Mouse (Mus musculus): ENCODE results near the gene Oas1e.

Gene Oas1e

GRCm38 (mm10) chr5:120775287-120775985 is 19.9 kb downstream of the Oas1e start:
- no peak for DNase-seq

DNA sequence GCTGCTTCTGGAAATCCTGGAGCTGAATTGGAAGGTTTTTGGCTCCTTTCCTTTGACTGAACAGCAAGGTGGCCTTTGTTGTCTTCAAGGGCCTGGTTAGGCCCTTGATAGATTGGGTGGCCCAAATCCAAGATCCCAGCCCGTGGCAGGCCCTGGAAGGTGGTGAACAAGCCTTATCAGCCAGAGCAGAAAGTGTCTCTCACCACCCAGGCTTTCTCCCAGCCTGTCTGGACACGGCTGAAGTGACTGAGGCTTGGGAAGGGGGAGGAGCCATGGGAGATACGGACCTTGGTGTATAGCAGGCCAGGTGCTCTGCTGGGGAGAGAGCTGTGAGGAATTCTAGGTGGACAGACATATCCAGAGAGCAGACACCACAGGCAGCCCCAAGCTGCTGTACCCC is 25.9 kb downstream of the Oas1e start:
- no peak for DNase-seq

DNA sequence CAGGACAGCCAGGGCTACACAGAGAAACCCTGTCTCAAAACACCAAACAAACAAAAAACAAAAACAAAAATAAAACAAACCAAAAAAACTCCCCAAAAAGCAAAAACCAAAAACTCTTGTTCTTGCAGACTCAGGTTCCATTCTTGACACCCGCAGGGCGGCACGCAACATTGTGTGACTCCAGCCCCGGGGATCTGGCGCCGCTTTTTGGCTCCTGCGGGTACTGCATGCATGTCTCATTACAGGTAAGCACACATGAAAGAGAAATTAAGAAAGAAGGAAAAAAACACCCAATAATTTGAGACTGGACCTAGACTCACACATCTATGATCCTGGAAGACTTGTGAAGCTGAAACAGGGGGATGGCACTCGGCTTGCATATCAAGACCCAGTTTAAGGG is 30.3 kb downstream of the Oas1e start:
- no peak for DNase-seq

DNA sequence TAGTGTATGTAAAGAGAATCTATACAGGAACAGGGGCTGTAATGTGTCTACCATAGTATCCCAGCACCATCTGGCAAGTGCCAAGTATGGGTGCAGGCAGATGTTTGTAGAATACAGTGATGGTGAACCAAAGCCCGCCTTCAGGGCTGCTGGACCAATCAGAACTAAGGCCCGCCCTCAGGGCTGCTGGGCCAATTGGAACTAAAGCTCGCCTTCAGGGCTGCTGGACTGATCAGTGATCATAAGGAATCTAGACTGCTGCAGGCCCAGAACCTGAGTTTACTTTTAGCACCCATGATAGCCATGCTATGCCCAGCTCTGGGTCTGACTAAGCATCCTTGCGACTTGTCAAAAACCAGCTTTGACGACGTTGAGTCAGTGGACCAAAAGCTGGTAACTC is 33.4 kb downstream of the Oas1e start:
- no peak for DNase-seq

GRCm38 (mm10) chr5:120754215-120754614 is 41.1 kb downstream of the Oas1e start:
- DNase-seq, result no peak

DNA sequence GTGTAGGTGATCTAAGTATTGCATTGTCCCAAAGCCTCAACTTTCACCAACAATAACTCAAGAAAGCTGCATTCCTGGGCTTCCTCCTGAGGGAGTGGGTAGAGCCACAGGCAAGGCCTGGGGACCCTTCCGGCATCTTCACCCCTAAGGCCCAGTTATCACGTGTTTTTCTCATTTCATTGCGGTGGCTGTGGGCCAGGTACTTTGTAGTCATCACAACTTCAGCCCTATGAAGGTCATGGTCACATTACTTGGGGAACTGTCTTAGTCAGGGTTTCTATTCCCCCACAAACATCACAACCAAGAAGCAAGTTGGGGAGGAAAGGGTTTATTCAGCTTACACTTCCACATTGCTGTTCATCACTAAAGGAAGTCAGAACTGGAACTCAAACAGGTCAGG is 42.5 kb downstream of the Oas1e start:
- no peak for DNase-seq

DNA sequence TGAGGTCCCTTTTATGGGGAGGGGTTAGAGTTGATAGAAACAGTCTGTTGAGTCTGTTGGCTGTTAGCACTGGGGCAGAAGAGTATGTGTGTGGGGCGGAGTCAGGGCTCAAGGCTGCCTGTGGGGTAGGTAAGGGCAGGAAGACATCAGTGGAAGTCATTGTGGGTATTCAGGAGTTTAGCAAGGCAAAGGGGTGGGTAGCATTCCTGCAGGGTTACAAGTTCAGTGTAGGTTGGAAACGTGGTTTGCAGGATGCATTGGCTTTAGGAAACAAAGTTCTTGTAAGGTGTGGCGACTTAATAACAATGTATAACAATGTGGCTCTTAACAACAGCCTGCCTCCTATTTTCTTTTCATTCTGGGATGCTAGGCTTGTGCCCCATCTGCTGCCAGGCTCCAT is 44.1 kb downstream of the Oas1e start:
- DNase-seq, result no peak

DNA sequence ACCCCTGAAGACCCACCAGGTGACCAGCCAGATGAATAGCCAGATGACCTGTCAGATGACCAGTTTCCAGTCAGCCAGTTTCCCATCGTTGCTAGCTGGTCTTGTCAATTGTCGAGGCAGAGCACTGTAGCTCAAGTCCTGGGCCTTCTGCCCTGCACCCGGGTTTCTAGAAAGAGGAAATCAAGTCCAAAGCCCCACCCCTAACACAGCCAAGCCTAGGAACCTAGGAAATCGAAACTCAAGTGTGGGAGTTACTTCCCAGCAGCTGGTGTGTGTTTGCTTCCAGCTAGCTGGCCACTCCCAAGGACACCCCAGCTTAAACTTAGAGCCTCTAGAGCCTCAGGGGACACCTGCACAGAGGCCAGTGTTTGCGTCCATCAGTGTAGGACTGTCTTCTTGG is 45.6 kb downstream of the Oas1e start, which contains the start of gene Oas2:
Gene Oas2 (minus strand): TSS at position 166 of the 400 bp plus-strand sequence.
- no peak for DNase-seq

DNA sequence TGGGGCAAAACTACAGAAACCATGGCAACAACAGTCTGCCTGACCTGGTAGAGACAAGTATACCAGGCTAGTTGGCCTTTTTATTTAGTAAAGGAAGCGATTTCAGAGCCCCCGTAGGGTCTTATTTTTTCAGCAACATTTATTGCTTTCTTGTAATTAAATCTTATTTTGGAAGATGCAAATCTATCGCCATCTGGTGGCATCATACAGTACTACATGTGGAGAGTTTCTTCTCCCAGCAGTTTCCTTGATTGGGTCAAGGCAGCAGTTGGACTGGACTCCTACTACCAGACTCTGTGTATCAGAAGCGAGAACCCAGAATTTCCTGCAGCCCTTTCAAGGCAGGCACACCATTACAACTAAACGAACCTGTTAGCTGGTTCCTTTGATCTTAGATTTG is 48.9 kb downstream of the Oas1e start:
- peak in 1 of 2 experiments; percentile 42 for DNase-seq

- peak in 1 of 2 experiments; percentile 37 for DNase-seq
Observed at GRCm38 (mm10) chr5:120742125-120742524, 53.2 kb downstream of the Oas1e start.

All from lung, postnatal 4 days (tissue).